Mouse (Mus musculus): ENCODE results near the gene Clec12b.
A peak's percentile ranks its signal among the peaks of the same experiment; 100 is the strongest.

The Clec12b gene

GRCm38 (mm10) chr6:129385774-129386173, at the start of gene Clec12b:
Gene Clec12b, minus strand, starts transcription at chr6:129385874.
- no peak for DNase-seq

GRCm38 (mm10) chr6:129434239-129434638, 48.6 kb upstream of the Clec12b start:
- DNase-seq = no peak

DNA sequence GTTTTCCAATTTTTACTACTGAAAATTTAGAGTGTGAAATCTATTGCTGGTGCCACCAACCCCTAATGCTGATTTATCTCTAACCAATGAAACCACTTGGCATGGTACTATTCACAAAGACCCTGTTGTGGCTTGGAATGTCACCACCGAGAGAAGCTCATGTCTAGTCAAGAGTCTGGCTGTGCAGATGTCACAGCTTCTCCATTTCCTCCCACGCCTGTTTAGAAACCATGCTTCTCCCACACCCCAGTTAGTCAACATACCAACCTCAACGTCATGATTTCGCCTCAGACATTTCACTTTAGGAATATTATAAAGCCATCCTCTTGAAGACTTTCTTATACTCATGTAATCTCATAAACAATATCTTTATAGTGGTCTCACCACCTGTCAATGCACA, 41.6 kb upstream of the Clec12b start:
- no peak for DNase-seq

DNA sequence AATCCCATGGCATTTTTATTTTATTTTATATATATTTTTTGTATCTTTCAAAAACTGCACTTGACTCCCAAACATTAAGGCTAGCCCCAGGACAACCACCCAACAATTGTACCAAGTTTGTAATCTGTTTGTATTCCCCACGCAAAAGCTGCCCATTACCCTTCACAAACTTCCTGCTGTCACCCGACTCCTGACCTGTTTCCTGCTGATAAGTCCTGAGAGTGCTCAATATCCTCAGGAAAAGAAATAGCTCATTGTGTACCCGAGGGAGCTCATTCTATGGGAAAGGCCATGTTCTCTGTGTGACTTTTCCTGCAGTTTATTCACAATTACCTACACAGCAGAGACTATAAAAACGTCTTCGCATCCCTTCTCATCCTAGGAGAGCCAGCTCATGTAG, 40.1 kb upstream of the Clec12b start:
- no peak for DNase-seq

DNA sequence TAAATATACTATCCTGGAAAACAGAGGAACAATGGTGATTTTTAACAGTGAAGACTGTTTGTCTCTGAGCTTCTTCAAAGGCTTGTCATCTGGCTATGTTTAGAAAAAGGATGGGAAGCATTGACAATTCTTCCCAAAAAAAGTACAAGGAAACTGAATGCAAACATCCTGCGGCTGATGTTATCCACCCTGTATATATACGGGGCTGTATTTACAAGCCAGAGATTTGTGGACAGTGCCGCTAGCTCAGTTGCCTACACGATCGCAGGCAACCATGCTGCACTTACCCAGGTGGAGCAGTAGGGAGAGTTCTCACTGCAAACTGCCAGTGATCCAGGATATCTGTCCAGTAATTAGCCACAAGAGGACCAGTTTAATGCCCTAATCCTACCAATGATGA, 39.5 kb upstream of the Clec12b start:
- DNase-seq = no peak

GRCm38 (mm10) chr6:129423734-129424072, 38.0 kb upstream of the Clec12b start:
- DNase-seq = peak; percentile 88

DNA sequence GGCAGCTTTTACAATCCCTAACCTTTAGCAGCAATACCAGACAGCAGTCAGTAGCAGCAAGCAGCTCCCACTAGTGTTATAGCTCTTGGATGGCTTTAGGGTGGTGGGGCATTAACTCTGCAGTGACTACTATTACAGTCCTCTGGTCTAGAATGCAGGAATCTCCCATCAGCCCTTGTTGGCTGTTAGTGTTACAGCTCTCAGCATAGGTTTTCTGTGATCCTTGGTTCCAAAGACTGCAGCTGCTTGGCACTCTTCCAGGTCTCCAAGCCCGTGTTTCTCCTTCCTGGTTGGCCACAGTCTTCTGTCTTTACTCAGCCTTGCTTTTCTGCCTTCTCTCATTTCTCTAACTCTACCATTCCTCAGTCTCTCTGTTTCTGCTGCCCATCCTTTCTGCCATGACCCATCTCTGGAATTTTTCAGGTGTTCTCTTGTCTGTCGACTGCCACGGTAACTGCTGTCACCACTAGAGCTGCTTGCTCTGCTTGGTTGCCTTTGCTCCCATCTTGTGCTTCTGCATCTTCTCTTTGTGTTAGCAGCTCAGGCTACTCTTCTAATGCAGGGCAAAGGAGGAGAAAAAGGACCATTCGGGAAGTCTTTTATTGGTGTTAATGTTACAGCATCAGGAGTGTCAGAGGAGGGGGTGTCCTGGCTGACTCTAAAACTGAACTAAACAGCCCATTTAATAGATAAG, 37.5 kb upstream of the Clec12b start:
- DNase-seq = peak; percentile 26

DNA sequence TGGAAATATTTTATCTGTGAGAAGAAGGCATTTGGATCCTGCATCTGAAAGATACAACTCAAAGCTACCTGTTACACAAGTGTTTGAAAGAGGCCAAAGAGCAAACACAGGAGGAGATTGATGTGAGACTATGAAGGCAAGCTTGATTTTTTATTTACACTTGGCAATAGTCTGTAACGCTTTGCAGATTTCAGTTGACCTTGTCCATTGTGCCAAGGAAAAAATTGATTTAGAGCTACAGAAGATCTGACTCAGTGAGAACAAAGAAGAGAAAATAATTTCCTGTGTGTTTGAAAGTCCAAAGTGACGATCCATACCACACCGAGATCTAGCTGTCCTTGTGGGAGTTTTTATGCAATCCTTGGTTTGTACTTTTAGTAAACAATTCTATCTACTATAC, 36.6 kb upstream of the Clec12b start:
- no peak for DNase-seq

GRCm38 (mm10) chr6:129414177-129414576, 28.5 kb upstream of the Clec12b start:
- no peak for DNase-seq

GRCm38 (mm10) chr6:129408562-129408961, 22.9 kb upstream of the Clec12b start, which contains the start of gene Clec9a:
Gene Clec9a, plus strand, starts transcription at chr6:129408862.
- no peak for DNase-seq

DNA sequence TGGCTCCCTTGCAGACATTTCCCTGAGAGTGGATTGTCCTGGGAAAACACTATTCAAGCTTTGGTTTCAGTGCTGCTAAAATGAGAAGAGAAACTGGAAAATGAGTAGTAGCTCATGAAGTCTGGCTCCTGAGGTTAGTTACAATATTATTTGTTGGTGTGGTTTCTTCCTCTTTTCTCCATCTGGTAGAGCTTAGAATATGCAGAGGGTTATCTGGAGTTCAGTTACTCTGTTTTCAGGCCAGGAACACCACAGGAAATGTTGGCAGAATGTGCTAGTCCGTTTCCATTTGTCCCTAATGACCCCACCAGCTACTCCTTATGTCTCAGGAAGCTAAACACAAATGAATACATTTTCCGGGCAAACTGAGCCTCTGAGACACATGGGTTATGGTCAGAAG, 21.6 kb upstream of the Clec12b start:
- no peak for DNase-seq

DNA sequence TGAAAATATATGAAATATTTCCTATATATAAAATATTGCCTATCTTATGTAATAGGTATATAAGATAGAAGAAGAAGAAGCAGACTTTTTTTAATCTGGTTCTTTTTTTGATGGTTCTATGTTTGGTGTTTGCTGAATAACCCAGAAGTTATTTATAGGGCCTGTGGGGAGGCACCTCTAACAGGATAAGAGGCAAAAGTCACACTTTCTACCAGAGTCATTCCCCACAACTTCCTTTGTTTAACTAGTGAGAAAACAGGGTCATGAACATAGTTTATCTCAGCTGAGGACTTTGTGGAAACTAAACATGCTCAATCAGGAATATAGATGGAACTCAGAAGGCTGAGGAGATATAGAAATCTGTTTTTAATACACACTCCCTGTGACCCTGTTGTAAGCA, 20.3 kb upstream of the Clec12b start:
- DNase-seq = no peak

DNA sequence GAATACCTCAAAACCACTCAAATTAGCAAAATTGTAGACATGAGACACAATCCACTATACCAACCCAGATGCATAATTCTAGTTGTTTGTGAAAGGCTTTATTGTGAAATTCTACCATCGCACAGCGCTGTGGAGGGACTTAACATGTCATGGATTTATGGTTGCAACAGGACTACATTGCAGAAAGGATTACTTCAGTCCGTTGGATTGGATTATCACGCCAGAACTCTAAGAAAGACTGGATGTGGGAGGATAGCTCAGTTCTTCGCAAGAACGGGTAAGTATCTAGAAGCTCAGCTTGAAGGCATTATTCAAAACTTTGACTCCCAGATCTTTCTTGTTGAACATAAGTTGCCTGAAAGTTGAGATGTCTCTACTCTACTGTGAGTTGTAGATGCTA, 17.7 kb upstream of the Clec12b start:
- DNase-seq = no peak

- no peak for DNase-seq
Measured at GRCm38 (mm10) chr6:129402404-129402803, 16.7 kb upstream of the Clec12b start.

DNA sequence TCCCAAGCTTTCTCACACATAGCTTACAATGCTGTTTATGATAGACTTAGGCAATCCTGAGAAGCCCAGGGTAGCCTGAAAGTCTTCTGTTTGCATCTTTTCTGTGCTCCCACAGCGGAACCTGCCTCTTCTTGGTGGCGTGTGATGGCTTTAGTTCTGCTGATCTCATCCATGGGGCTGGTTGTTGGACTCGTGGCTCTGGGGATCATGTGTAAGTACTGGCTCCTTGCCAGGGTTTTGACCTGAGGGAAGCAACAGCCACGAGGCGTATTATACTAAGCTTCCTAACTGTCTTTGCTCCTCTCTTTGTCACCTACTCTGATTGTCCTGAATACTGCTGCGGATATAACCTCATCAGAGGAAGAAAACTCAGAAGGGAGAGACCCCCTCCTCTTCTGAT, 14.3 kb upstream of the Clec12b start:
- peak; percentile 48 for DNase-seq

GRCm38 (mm10) chr6:129396997-129397396, 11.3 kb upstream of the Clec12b start, which contains the start of gene Clec1b:
Gene Clec1b, plus strand, starts transcription at chr6:129397297.
- no peak for DNase-seq

DNA sequence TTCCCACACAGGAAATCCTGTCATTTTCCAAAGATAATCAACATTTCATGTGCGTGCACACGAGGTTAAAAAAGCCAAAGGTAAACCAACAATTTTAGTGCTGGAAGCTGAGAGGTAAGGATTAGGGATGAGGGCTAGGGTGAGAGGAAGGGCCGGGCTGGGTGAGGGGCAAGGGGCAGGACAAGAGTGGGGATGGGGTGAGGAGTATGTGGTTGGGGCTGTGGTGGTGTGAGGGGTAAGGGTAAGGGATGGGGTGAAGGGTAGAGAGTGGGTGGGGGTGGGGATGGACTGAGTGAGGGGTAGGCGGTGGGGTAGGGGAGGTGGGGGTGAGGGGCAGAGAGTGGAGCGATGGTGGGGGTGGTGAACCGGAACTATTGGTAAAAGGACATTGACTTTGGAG, 8.1 kb upstream of the Clec12b start:
- no peak for DNase-seq

DNA sequence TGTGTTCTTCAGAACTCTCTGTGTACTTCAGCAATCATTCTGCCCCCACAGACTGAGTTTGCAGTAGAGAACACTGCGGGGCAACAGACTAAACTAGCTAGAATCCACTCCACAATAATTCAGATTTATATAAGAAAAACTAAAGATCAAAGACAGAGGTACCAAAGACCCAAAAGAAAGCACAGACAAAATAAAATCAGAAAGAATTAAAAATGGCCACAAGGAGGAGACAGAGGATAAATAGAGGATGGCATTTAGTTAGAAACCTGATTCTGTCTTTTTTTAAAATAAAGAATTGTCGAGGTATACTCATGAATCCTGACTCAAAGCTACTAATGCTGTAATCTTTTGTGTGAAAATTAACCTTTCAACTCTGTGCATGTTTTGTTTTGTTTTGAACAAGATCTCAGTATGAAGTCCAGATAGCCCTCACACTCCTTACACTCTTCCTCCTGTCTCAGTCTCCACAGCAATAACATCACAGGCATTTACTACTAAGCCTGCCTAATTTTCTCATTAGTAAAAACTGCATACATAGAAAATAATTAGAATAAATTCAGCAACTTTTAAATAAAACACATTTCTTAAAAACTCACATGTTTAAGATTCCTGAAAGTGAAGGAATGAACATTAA, 7.5 kb upstream of the Clec12b start:
- peak; percentile 14 for DNase-seq

GRCm38 (mm10) chr6:129385000-129385399, 674 bp downstream of the Clec12b start:
- no peak for DNase-seq

DNA sequence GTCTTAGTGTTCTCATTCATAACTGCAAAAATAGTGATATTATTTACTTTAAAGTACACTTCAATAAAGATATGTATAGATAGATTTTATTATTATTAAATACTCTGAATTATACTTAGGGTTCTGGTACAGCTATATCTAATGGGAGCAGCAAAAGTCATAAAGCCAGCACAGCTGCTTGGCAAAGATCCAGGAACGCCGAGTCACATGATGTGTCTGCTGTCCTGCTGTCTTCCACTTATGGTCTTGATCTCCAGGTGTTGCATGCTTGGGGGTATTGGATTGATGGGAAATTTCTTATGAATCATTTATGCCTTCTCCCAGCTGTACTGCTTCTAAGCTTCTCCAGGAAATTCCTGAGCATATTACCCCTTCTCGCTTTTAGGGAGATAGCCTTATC, 2.2 kb downstream of the Clec12b start:
- DNase-seq = no peak

GRCm38 (mm10) chr6:129381736-129382135, 3.9 kb downstream of the Clec12b start:
- DNase-seq = no peak

GRCm38 (mm10) chr6:129380454-129380853, 5.2 kb downstream of the Clec12b start:
- no peak for DNase-seq

GRCm38 (mm10) chr6:129374937-129375471, 10.7 kb downstream of the Clec12b start:
- no peak for DNase-seq

- no peak for DNase-seq
Measured at GRCm38 (mm10) chr6:129369374-129370132, 16.1 kb downstream of the Clec12b start.
